Mouse (Mus musculus) neural tube, embryonic 12.5 days (tissue): ENCODE results near the gene Fzd10. TPM values are rescaled to one million over a fixed set of nuclear protein-coding genes. Genes with fewer than 3 reads are reported as not detected.

ENCODE experiments used
- ATAC-seq: fragments of 200-750 bp; cut with Nextera tagmentation; 2 replicates; pipeline ENCODE4 v1.8.0; 2017; ENCODE audit warnings: low read depth, mild to moderate bottlenecking, moderate TSS enrichment, moderate library complexity; ENCODE audit not compliant: low FRiP score
- H3K27ac ChIP-seq: fragments of 300-500 bp; sonication (generic); 2 replicates; pipeline ENCODE4 v1.5.1; 2016
- H3K27me3 ChIP-seq: fragments of 300-500 bp; sonication (generic); replicated peaks from 2 replicates; pipeline ENCODE4 v1.6.1; 2016; ENCODE audit warnings: mild to moderate bottlenecking
- H3K36me3 ChIP-seq: fragments of 300-500 bp; sonication (generic); 2 replicates; pipeline ENCODE4 v1.6.1; 2016; ENCODE audit warnings: mild to moderate bottlenecking
- H3K4me1 ChIP-seq: fragments of 300-500 bp; sonication (generic); 2 replicates; pipeline ENCODE4 v1.6.1; 2016
- H3K4me2 ChIP-seq: fragments of 300-500 bp; sonication (generic); replicated peaks from 2 replicates; pipeline ENCODE4 v1.6.1; 2016; ENCODE audit warnings: mild to moderate bottlenecking
- H3K4me3 ChIP-seq: fragments of 300-500 bp; sonication (generic); 2 replicates; pipeline ENCODE4 v1.5.1; 2016
- H3K9ac ChIP-seq: fragments of 300-500 bp; sonication (generic); 2 replicates; pipeline ENCODE4 v1.6.1; 2016; ENCODE audit warnings: mild to moderate bottlenecking
- H3K9me3 ChIP-seq: fragments of 300-500 bp; sonication (generic); 2 replicates; pipeline ENCODE4 v1.6.1; 2016; ENCODE audit warnings: mild to moderate bottlenecking
- WGBS: fragments of 180-500 bp; shearing (Covaris S2); methylation state at CpG from one replicate; pipeline ENCODE4 v1.1.7; 2016; 5-methylcytosine and 5-hydroxymethylcytosine counted together
- polyA plus RNA-seq: library from polyadenylated mRNA; unstranded; fragments of >200 nt; fragmentation: Nextera tagmentation; extraction: Ambion mirVana; gene quantifications from 2 replicates; pipeline ENCODE4 v1.2.1, GENCODE M21; 2016

Gene Fzd10
- polyA plus RNA-seq, 1 experiment from 2014 or later = 20.4 TPM

- Histone ChIP-seq H3K9ac (no peak overlapping the region), H3K4me3 (no peak overlapping the region), H3K27ac (no peak overlapping the region), H3K27me3 (no peaks in the 10 kb centered on the region), H3K9me3 (no peaks in the 10 kb centered on the region), H3K4me2 (no peak overlapping the region), H3K36me3 (no peaks in the 10 kb centered on the region), H3K4me1 (no peaks in the 10 kb centered on the region)
- no peak for ATAC-seq
- WGBS = 86% methylated on average over 10 of the region's 10 CpGs
Measured at GRCm38 (mm10) chr5:128647221-128647730, 46.6 kb downstream of the Fzd10 start.

- no peak overlapping the region for H3K27ac ChIP-seq
- no peaks in the 10 kb centered on the region for H3K4me1 ChIP-seq
- H3K9me3 ChIP-seq = no peaks in the 10 kb centered on the region
- ATAC-seq = no peak
- H3K4me3 ChIP-seq = no peak overlapping the region
- H3K36me3 ChIP-seq = no peaks in the 10 kb centered on the region
- no peak overlapping the region for H3K4me2 ChIP-seq
- no peaks in the 10 kb centered on the region for H3K27me3 ChIP-seq
- WGBS = 85% methylated on average over 11 of the region's 11 CpGs
- no peak overlapping the region for H3K9ac ChIP-seq
Measured at GRCm38 (mm10) chr5:128649336-128649897, 48.8 kb downstream of the Fzd10 start.

Other genes with a start within 250 kb of the Fzd10 start
- 2.0 and 2.1 TPM in 2 replicates for gene Tmem132d, start 167.8 kb upstream of the Fzd10 start, polyA plus RNA-seq
- gene Piwil1, start 101.7 kb downstream of the Fzd10 start, polyA plus RNA-seq = 0.18 TPM in 1 of 2 replicates, not detected in the other